Mouse (Mus musculus): Measurements from ENCODE around the gene Gnaq. TPM values are rescaled to one million over a fixed set of nuclear protein-coding genes. Genes with fewer than 3 reads are reported as not detected.
"Not testable (repeated sequence)": the region's sequence is repeated elsewhere in the genome, so short reads cannot be mapped to it uniquely, and the experiment has no call there.

The Gnaq gene
- total RNA-seq, 2 experiments from 2014 or later: 17.8 to 24.9 TPM

- no peak for ATAC-seq (ENCODE audit: poor library complexity, severe bottlenecking)
Measured at GRCm38 (mm10) chr19:16142990-16143389, 10.4 kb downstream of the Gnaq start.

DNA sequence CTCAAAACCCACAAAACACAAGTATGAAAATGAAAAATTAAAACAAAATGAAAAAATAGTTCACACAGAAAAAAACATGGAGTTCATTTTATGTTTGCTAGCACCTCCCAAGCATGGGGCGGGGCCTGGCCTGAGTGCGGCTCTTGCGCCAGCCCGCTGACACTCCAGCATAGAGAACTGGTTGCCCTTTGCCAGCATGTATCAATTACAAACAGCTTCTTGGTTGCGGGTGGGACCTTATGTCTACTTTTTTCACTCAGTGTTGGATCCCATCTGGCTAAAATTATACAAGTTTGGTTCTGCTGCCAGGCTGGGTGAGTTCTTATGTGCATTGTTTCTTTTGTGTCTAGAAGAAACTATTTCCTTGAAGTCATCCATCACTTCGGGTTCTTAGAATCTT, 14.8 kb downstream of the Gnaq start:
- ATAC-seq (ENCODE audit: poor library complexity, severe bottlenecking): peak; percentile 28; the same call in 1 of the 2 replicates

GRCm38 (mm10) chr19:16149094-16149493, 16.5 kb downstream of the Gnaq start:
- ATAC-seq (ENCODE audit: poor library complexity, severe bottlenecking): peak; percentile 88

DNA sequence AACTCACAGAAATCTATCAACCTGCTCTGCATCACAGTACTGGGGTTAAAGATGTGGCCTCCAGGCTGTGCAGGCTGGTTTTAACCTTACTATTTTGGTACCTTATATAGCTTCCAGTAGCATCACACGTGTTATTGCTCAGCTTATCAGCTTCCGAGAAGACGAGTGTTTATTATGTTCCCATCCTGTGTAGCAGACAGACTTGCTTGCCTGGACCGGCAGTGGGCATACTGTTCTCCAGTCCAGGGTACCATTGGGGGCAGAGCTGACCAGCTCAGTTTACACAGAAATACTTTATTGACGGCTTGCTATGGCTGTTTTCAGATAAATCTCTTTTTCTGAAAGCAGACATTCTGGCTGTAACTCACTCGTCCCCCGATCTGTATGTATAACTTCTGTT, 17.7 kb downstream of the Gnaq start:
- no peak for ATAC-seq (ENCODE audit: poor library complexity, severe bottlenecking)

DNA sequence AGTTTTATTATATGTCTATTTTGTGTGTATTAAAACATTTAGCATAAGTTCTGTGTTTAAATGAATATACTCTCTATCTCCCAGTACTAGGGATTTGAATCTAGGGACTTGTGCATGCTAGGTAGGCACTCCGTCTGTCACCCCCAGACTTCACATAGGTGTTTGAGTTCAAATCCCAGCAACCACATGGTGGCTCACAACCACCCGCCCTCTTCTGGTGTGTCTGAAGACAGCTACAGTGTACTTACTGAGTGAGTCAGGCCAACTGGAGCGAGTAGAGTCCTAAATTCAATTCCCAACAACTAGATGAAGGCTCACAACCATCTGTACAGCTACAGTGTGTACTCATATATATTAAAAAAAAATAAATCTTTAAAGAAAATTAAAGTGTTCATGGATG, 21.2 kb downstream of the Gnaq start:
- ATAC-seq (ENCODE audit: poor library complexity, severe bottlenecking): no peak

DNA sequence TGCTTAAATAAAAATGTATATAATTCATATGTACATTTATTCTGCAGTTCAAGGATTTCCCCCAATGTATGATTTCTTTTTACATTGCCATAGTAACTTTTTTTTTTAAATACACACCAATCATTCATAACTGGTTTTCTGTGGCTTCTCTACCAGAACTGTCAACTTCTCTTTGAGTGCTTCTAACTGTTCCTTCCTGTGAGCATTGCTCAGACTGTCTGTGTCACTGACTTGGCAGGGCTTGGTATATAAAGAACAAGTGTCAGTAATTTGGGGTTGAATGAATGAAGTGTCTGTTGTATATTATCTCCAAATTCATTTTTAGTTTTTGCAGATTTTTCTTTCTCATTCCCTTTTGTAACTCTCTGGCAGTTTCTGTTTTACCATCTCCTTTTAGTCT, 21.8 kb downstream of the Gnaq start:
- ATAC-seq (ENCODE audit: poor library complexity, severe bottlenecking): no peak

- ATAC-seq (ENCODE audit: poor library complexity, severe bottlenecking): no peak
Measured at GRCm38 (mm10) chr19:16157120-16157519, 24.5 kb downstream of the Gnaq start.

- ATAC-seq (ENCODE audit: poor library complexity, severe bottlenecking): no peak
Measured at GRCm38 (mm10) chr19:16160759-16161158, 28.1 kb downstream of the Gnaq start.

GRCm38 (mm10) chr19:16161222-16161621, 28.6 kb downstream of the Gnaq start:
- ATAC-seq (ENCODE audit: poor library complexity, severe bottlenecking): no peak

DNA sequence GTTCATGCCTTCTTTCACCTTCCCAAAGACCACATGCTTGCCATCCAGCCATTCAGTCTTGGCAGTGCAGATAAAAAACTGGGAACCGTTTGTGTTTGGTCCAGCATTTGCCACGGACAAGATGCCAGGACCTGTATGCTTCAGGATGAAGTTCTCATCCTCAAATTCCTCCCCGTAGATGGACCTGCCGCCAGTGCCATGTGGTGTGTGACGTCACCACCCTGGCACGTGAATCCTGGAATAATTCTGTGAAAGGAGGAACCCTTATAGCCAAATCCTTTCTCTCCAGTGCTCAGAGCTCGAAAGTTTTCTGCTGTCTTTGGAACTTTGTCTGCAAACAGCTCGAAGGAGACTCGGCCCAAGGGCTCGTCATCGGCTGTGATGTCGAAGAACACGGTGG, 31.8 kb downstream of the Gnaq start:
- not testable (repeated sequence) for ATAC-seq (ENCODE audit: poor library complexity, severe bottlenecking)

DNA sequence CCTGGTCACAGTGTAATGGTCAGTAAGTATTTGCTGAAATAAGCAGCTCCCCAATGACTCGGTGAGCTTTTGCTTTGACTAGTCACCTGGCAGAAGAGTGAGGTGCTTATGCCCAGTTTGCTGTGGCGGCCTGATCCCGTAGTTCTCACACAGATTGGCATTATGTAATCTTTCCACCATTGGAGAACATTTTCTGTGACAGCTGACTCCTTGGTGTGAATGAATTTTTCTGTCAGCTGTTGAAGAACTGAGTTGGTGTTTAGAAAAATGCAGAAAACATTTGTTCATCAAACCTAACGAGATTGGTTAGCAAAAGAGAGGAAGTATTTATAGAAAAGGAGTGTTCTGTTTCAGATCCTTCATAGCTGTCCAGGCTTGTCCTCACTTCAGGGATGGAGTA, 34.6 kb downstream of the Gnaq start:
- no peak for ATAC-seq (ENCODE audit: poor library complexity, severe bottlenecking)

GRCm38 (mm10) chr19:16168192-16168591, 35.6 kb downstream of the Gnaq start:
- ATAC-seq (ENCODE audit: poor library complexity, severe bottlenecking): 0 out of 2 replicates have a peak, but pooled peaks have one; percentile 27

DNA sequence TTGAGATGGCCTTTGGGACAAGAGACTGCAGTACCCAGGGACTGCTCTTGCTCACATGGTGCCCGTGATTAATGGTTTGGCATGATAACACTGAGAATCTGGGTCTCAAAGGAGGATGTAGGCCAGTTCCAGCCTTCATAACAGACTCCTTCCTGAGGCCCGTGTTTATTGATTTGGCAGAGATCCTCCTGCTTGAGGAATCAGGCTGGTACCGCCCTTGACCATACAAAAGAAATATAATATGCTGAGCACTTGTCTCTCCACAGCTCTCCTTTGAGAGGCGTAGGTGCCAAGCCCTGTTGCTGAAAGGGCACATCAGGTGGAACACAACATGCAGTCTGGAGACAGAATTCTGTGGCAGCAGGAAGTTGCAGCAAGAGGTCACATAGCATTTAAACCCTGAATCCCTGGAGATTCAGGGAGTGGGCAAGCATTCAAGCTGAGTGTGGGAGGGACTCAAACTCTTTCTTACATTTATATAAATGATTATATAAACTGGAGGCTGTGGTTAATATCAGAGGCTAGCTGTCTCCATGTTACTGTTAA, 36.1 kb downstream of the Gnaq start:
- ATAC-seq (ENCODE audit: poor library complexity, severe bottlenecking): no peak

DNA sequence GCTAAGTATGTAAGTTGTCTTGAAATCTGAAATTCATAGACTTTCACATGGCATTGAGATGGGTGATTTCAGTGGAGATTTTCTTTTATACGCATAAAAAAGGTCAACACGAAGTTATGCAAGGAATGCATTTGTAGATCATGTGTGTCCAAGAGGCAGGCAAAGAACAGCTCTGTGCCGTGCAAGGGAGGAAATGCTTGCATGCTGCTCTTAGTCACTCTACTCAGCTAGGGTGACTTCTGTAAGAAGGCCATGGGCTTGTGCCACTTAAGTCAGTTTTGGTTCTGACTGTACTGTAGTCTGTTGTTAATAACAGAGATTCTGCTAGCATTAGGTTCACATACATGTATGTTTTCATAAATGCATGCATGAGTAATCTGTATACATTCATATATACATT, 38.1 kb downstream of the Gnaq start:
- no peak for ATAC-seq (ENCODE audit: poor library complexity, severe bottlenecking)

GRCm38 (mm10) chr19:16173721-16174120, 41.1 kb downstream of the Gnaq start:
- ATAC-seq (ENCODE audit: poor library complexity, severe bottlenecking): no peak

DNA sequence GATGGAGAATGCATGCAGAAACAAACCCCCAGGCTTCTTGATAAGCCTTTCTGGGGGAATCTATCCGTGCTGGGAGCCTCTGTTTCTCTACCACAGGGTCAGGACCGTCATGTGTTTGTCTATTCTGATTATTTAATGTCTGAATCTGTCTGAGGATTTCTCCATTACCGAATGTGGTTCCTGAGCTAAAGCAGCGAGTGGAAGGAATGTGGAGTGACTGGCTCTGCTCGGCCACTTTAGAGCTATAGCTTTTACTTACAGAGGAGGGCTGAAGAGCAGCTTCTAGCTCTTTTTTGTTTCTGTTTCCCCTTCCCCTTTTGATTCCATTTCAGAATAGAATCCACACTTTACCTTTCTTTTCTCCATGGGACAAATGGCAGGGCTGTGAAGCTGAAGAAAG, 43.8 kb downstream of the Gnaq start:
- no peak for ATAC-seq (ENCODE audit: poor library complexity, severe bottlenecking)

DNA sequence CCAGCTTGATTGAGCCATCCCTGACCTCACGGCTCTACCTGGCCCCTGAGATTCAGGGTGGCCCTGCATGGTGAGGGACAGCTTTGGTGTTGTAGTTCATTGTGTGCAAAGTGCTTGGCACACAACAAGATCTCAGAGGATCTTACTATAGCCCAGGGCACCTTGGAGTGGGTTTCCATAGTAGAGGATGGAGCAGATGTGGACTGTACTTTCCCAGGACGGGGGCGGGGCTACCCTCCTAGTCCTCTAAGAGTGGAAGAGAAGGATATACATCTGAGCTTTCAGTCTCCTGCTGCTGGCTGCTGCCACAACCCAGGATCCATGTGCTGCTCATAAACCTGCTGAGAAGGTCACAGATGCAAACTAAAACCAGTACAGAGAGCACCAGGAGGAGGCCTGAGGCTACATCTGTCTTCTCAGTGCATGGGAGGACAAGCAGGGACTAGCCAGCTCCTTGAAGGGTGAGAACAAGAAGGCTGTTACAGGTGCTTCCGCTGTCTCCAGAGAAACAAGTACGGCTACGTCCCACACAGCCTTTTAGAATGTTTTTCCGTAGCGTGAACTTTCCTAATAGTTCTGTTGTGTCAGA, 44.6 kb downstream of the Gnaq start:
- ATAC-seq (ENCODE audit: poor library complexity, severe bottlenecking): no peak

GRCm38 (mm10) chr19:16181258-16181657, 48.6 kb downstream of the Gnaq start:
- no peak for ATAC-seq (ENCODE audit: poor library complexity, severe bottlenecking)

DNA sequence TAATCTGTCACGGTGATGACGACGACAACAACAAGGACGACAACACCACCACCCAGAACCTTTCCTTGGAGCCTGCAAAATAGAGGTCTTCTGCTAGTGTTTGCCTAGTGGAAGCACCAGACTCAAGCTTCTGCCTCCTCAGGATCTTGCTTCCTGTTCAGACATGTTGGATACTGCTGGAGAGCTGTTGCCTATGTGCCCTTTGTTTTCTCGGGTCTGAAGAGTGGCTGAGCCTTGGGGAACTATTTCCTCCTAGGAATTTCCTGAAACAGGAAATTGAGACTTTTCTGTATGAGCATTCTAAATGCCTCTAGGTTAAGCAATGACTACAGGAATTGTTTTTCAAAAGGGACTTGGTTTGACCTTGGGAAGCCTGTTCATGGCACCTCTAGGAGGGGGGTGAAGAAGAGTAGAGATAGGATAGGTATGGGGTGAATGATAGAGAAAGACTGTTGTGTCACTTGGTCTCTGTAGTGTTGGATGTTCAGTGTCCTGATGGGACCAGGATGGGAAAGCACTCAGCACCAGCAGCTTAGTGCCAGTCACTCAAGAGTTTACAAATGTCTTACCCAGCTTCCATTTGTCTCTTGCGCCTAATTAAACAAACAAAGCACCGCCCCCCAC, 49.3 kb downstream of the Gnaq start:
- no peak for ATAC-seq (ENCODE audit: poor library complexity, severe bottlenecking)

GRCm38 (mm10) chr19:16183592-16184365, 51.1 kb downstream of the Gnaq start:
- no peak for ATAC-seq (ENCODE audit: poor library complexity, severe bottlenecking)

DNA sequence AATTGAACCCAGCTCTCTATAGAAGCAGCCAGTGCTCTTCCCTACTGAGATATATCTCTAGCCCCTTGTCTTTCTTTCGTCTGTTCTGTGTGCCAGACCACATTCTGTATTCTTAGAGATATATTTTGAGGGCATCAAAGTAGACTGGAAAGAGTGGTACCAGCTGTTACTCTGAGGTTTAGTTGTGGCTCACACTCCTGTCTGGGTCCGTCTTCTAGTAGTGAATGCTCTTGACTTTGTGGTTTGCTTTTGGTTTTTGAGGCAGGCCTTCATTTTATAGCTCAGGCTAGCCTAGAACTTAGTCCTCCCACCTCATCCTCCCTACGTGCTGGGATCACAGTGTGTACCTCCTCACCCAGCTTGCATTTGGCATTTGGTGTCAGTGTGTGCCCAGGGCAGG, 54.4 kb downstream of the Gnaq start:
- ATAC-seq (ENCODE audit: poor library complexity, severe bottlenecking): no peak

GRCm38 (mm10) chr19:16187952-16188351, 55.3 kb downstream of the Gnaq start:
- no peak for ATAC-seq (ENCODE audit: poor library complexity, severe bottlenecking)

Measured in megakaryocyte, adult 5-6 weeks (primary cell).